Mouse (Mus musculus) c-Kit-negative CD71-positive TER-119-positive erythroid progenitor cells, embryonic 14.5 days (primary cell): ENCODE results near the gene Vmn2r107.

ENCODE experiments used
- DNase-seq: peaks from one replicate; pipeline ENCODE4 v3.0.0-alpha.2; 2013; ENCODE audit warnings: low read depth, low spot score

Gene Vmn2r107

GRCm38 (mm10) chr17:20344942-20345341 is at the start of gene Vmn2r107:
TSS of gene Vmn2r107 (plus strand) at chr17:20345242.
- DNase-seq = no peak

GRCm38 (mm10) chr17:20305790-20306189 is 39.3 kb upstream of the Vmn2r107 start:
- no peak for DNase-seq

GRCm38 (mm10) chr17:20399105-20399504 is 54.1 kb downstream of the Vmn2r107 start:
- no peak for DNase-seq

- no peak for DNase-seq
Measured at GRCm38 (mm10) chr17:20413846-20414245, 68.8 kb downstream of the Vmn2r107 start, which contains the start of gene Vmn1r224. TSS of gene Vmn1r224 (plus strand) at chr17:20414146.
